Mouse (Mus musculus): ENCODE measurements around the gene Nav2. TPM values are rescaled to one million over a fixed set of nuclear protein-coding genes. Genes with fewer than 3 reads are reported as not detected.

The Nav2 gene
- polyA plus RNA-seq, 1 experiment from 2014 or later, result 26.2 TPM

GRCm38 (mm10) chr7:49565798-49566197 lies 657.3 kb downstream of the Nav2 start:
- Histone ChIP-seq H3K9me3 (no peaks in the 10 kb centered on the region), H3K4me2 (no peak overlapping the region), H3K4me3 (no peak overlapping the region), H3K9ac (no peak overlapping the region), H3K27me3 (replicated peaks) (no peaks in the 10 kb centered on the region), H3K36me3 (replicated peaks) (peaks cover 5% of the 10 kb centered on the region; the same call in 1 of the 2 replicates), H3K27ac (no peak overlapping the region), H3K4me1 (no peaks in the 10 kb centered on the region)
- ATAC-seq (replicated peaks), result no peak
- 86% methylated on average over 11 of the region's 11 CpGs for WGBS

GRCm38 (mm10) chr7:49567346-49568034 lies 659.0 kb downstream of the Nav2 start:
- Histone ChIP-seq H3K4me3 (no peak overlapping the region), H3K4me2 (no peak overlapping the region), H3K27me3 (replicated peaks) (no peaks in the 10 kb centered on the region), H3K36me3 (replicated peaks) (peaks cover 7% of the 10 kb centered on the region; the same call in 1 of the 2 replicates), H3K27ac (no peak overlapping the region), H3K4me1 (no peaks in the 10 kb centered on the region), H3K9ac (no peak overlapping the region), H3K9me3 (no peaks in the 10 kb centered on the region)
- WGBS, result 91% methylated on average over 13 of the region's 13 CpGs
- ATAC-seq (replicated peaks), result no peak

- Histone ChIP-seq H3K27ac (no peak overlapping the region), H3K4me1 (no peaks in the 10 kb centered on the region), H3K36me3 (replicated peaks) (peaks cover 7% of the 10 kb centered on the region; the same call in 1 of the 2 replicates), H3K9ac (no peak overlapping the region), H3K4me3 (no peak overlapping the region), H3K9me3 (no peaks in the 10 kb centered on the region), H3K27me3 (replicated peaks) (no peaks in the 10 kb centered on the region), H3K4me2 (no peak overlapping the region)
- peak; percentile 16; the same call in 1 of the 2 replicates for ATAC-seq (replicated peaks)
- 46% methylated on average over 7 of the region's 7 CpGs for WGBS
Observed at GRCm38 (mm10) chr7:49569646-49570045, 661.1 kb downstream of the Nav2 start.

GRCm38 (mm10) chr7:49571606-49572005 lies 663.1 kb downstream of the Nav2 start:
- WGBS, result 98% methylated on average over 2 of the region's 2 CpGs
- Histone ChIP-seq H3K27me3 (replicated peaks) (no peaks in the 10 kb centered on the region), H3K9ac (no peak overlapping the region), H3K4me3 (no peak overlapping the region), H3K4me2 (no peak overlapping the region), H3K9me3 (no peaks in the 10 kb centered on the region), H3K4me1 (no peaks in the 10 kb centered on the region), H3K36me3 (replicated peaks) (peaks cover 2% of the 10 kb centered on the region; the same call in 1 of the 2 replicates), H3K27ac (no peak overlapping the region)
- ATAC-seq (replicated peaks), result no peak

GRCm38 (mm10) chr7:49575226-49575625 lies 666.7 kb downstream of the Nav2 start:
- no peaks in the 10 kb centered on the region for H3K27me3 ChIP-seq (replicated peaks)
- H3K4me3 ChIP-seq, result no peak overlapping the region
- ATAC-seq (replicated peaks), result no peak
- no peak overlapping the region for H3K9ac ChIP-seq
- WGBS, result 95% methylated on average over 9 of the region's 9 CpGs
- H3K9me3 ChIP-seq, result no peaks in the 10 kb centered on the region
- no peaks in the 10 kb centered on the region for H3K4me1 ChIP-seq
- H3K4me2 ChIP-seq, result no peak overlapping the region
- peaks cover 2% of the 10 kb centered on the region; the same call in 1 of the 2 replicates for H3K36me3 ChIP-seq (replicated peaks)
- no peak overlapping the region for H3K27ac ChIP-seq

- no peak overlapping the region for H3K9ac ChIP-seq
- WGBS, result 87% methylated on average over 2 of the region's 2 CpGs
- H3K36me3 ChIP-seq (replicated peaks), result no peaks in the 10 kb centered on the region; the same call in 1 of the 2 replicates
- H3K4me1 ChIP-seq, result no peaks in the 10 kb centered on the region
- no peaks in the 10 kb centered on the region for H3K27me3 ChIP-seq (replicated peaks)
- no peak overlapping the region for H3K4me3 ChIP-seq
- no peak overlapping the region for H3K4me2 ChIP-seq
- ATAC-seq (replicated peaks), result no peak
- H3K9me3 ChIP-seq, result no peaks in the 10 kb centered on the region
- no peak overlapping the region for H3K27ac ChIP-seq
Observed at GRCm38 (mm10) chr7:49577096-49577495, 668.6 kb downstream of the Nav2 start.

- 86% methylated on average over 2 of the region's 2 CpGs for WGBS
- H3K9me3 ChIP-seq, result no peaks in the 10 kb centered on the region
- no peak overlapping the region for H3K27ac ChIP-seq
- no peaks in the 10 kb centered on the region for H3K27me3 ChIP-seq (replicated peaks)
- no peaks in the 10 kb centered on the region for H3K4me1 ChIP-seq
- H3K4me2 ChIP-seq, result no peak overlapping the region
- H3K36me3 ChIP-seq (replicated peaks), result no peaks in the 10 kb centered on the region; the same call in 1 of the 2 replicates
- no peak overlapping the region for H3K4me3 ChIP-seq
- ATAC-seq (replicated peaks), result no peak
- no peak overlapping the region for H3K9ac ChIP-seq
Observed at GRCm38 (mm10) chr7:49581951-49582350, 673.4 kb downstream of the Nav2 start.

- Histone ChIP-seq H3K9me3 (no peaks in the 10 kb centered on the region), H3K4me3 (no peak overlapping the region), H3K27me3 (replicated peaks) (no peaks in the 10 kb centered on the region), H3K4me1 (no peaks in the 10 kb centered on the region), H3K27ac (no peak overlapping the region), H3K9ac (no peak overlapping the region), H3K36me3 (replicated peaks) (peaks cover 5% of the 10 kb centered on the region; the same call in 1 of the 2 replicates), H3K4me2 (no peak overlapping the region)
- WGBS, result 89% methylated on average over 7 of the region's 7 CpGs
- no peak for ATAC-seq (replicated peaks)
Observed at GRCm38 (mm10) chr7:49582551-49582950, 674.0 kb downstream of the Nav2 start.

GRCm38 (mm10) chr7:49583176-49583575 lies 674.7 kb downstream of the Nav2 start:
- H3K36me3 ChIP-seq (replicated peaks), result peaks cover 9% of the 10 kb centered on the region; the same call in 1 of the 2 replicates
- H3K27me3 ChIP-seq (replicated peaks), result no peaks in the 10 kb centered on the region
- H3K9me3 ChIP-seq, result no peaks in the 10 kb centered on the region
- H3K27ac ChIP-seq, result no peak overlapping the region
- H3K4me3 ChIP-seq, result no peak overlapping the region
- WGBS, result 85% methylated on average over 6 of the region's 6 CpGs
- no peaks in the 10 kb centered on the region for H3K4me1 ChIP-seq
- no peak overlapping the region for H3K4me2 ChIP-seq
- ATAC-seq (replicated peaks), result no peak
- no peak overlapping the region for H3K9ac ChIP-seq

- Histone ChIP-seq H3K9me3 (no peaks in the 10 kb centered on the region), H3K9ac (no peak overlapping the region), H3K4me2 (no peak overlapping the region), H3K4me3 (no peak overlapping the region), H3K27ac (no peak overlapping the region), H3K36me3 (replicated peaks) (peaks cover 17% of the 10 kb centered on the region), H3K27me3 (replicated peaks) (no peaks in the 10 kb centered on the region), H3K4me1 (no peaks in the 10 kb centered on the region)
- ATAC-seq (replicated peaks), result no peak
- 82% methylated on average over 5 of the region's 5 CpGs for WGBS
Observed at GRCm38 (mm10) chr7:49586530-49587120, 678.1 kb downstream of the Nav2 start.

GRCm38 (mm10) chr7:49589635-49590034 lies 681.1 kb downstream of the Nav2 start:
- no peak overlapping the region for H3K27ac ChIP-seq
- no peaks in the 10 kb centered on the region for H3K9me3 ChIP-seq
- H3K27me3 ChIP-seq (replicated peaks), result no peaks in the 10 kb centered on the region
- no peak overlapping the region for H3K4me3 ChIP-seq
- 93% methylated on average over 8 of the region's 8 CpGs for WGBS
- H3K4me2 ChIP-seq, result no peak overlapping the region
- H3K36me3 ChIP-seq (replicated peaks), result peaks cover 18% of the 10 kb centered on the region
- H3K4me1 ChIP-seq, result no peaks in the 10 kb centered on the region
- no peak overlapping the region for H3K9ac ChIP-seq
- ATAC-seq (replicated peaks), result no peak

- no peaks in the 10 kb centered on the region for H3K9me3 ChIP-seq
- peaks cover 18% of the 10 kb centered on the region for H3K36me3 ChIP-seq (replicated peaks)
- WGBS, result 87% methylated on average over 3 of the region's 3 CpGs
- no peak overlapping the region for H3K9ac ChIP-seq
- H3K4me2 ChIP-seq, result no peak overlapping the region
- no peak overlapping the region for H3K4me3 ChIP-seq
- H3K4me1 ChIP-seq, result no peaks in the 10 kb centered on the region
- ATAC-seq (replicated peaks), result no peak
- no peaks in the 10 kb centered on the region for H3K27me3 ChIP-seq (replicated peaks)
- no peak overlapping the region for H3K27ac ChIP-seq
Observed at GRCm38 (mm10) chr7:49597776-49598175, 689.3 kb downstream of the Nav2 start.

GRCm38 (mm10) chr7:49598225-49598624 lies 689.7 kb downstream of the Nav2 start:
- H3K36me3 ChIP-seq (replicated peaks), result peaks cover 18% of the 10 kb centered on the region

More at GRCm38 (mm10) chr7:49598225-49598624, 689.7 kb downstream of the Nav2 start:
- H3K9me3 ChIP-seq, result no peaks in the 10 kb centered on the region
- H3K4me1 ChIP-seq, result no peaks in the 10 kb centered on the region
- H3K4me2 ChIP-seq, result no peak overlapping the region
- H3K9ac ChIP-seq, result no peak overlapping the region
- H3K27ac ChIP-seq, result no peak overlapping the region
- WGBS, result 96% methylated on average over 13 of the region's 13 CpGs
- no peak for ATAC-seq (replicated peaks)
- H3K4me3 ChIP-seq, result no peak overlapping the region
- H3K27me3 ChIP-seq (replicated peaks), result no peaks in the 10 kb centered on the region
